Mouse (Mus musculus): ENCODE data around the gene Tecpr2. TPM values are rescaled to one million over a fixed set of nuclear protein-coding genes. Genes with fewer than 3 reads are reported as not detected.

Tecpr2 gene
- polyA plus RNA-seq, 1 experiment from 2014 or later = 5.2 TPM

DNA sequence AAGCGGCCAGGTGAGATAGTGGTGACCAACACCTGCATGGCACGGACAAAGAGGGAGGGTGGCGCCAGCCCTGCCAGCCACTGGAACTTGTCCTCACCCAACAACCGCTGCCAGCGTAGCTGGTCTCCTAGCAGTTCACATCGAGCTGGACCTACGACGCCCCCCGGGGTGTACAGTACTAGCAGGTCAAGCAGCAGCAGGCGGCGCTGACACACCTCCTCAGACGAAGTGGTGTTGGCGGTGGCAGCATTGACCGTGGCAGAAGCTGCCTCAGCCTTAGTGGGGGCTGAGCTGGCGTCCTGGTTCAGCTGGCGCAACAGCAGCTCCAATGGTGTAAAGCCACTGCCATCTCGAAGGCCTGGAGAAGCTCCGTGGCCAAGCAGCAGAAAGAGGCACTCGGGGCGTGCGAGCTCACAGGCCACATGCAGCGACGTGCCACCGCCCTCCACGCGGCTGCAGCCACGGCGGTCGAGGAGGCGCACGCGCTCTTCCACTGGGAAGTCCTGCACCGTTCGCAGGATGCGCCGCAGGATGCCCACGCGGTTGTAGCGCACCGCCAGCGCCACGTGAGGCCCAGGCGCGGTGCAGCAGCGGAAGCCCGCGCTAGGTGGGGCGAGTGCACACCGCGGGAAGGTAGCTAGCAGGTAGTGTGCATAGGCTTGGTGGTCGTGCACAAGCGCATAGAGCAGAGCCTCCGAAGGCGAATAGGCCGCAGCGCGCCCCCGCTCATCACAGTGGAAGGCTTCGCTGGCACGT is 87.7 kb downstream of the Tecpr2 start:
- Histone ChIP-seq H3K4me1 (ENCODE audit: insufficient read depth) (no peaks in the 10 kb centered on the region; the same call in 1 of the 2 replicates), H3K4me2 (peak overlapping the region; percentile 12; the same call in 1 of the 2 replicates), H3K9ac (no peak overlapping the region), H3K9me3 (ENCODE audit: low read depth, low read length) (no peaks in the 10 kb centered on the region), H3K27me3 (ENCODE audit: insufficient read depth, low read length) (no peaks in the 10 kb centered on the region), H3K36me3 (ENCODE audit: insufficient read depth) (peaks cover 35% of the 10 kb centered on the region), H3K27ac (ENCODE audit: low read depth) (no peak overlapping the region), H3K4me3 (ENCODE audit: low read depth, low read length) (no peak overlapping the region)
- no peak for TF ChIP-seq CTCF (IDR thresholded peaks at IDR 0.05; ENCODE audit: low read depth)
- ATAC-seq (ENCODE audit: insufficient read depth) (no peak), DNase-seq (no peak)
- WGBS = 88% methylated on average over 60 of the region's 60 CpGs

DNA sequence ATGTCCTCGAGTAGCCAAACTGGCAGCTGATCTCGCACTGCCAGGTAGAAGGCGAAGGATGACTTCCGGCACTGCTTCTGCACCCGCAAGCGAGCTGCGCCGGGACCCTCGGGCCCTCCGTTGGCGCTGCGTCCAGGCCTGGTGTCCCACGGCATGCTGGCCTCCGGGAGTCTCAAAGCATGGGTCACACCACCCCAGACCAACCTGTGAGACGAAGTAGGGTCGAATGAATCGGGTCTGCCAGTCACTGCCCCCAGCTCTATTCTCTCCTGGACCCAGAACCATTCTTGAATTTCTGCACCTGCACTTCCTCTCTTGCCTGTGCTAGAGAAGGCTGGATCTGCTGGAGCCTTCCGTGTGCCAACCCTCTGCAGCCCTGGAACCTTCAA is 88.3 kb downstream of the Tecpr2 start:
- 94% methylated on average over 18 of the region's 18 CpGs for WGBS
- H3K9me3 ChIP-seq (ENCODE audit: low read depth, low read length) = no peaks in the 10 kb centered on the region
- H3K9ac ChIP-seq = peak overlapping the region; percentile 79; the same call in 1 of the 2 replicates
- H3K4me1 ChIP-seq (ENCODE audit: insufficient read depth) = no peaks in the 10 kb centered on the region; the same call in 1 of the 2 replicates
- no peak for TF ChIP-seq CTCF (IDR thresholded peaks at IDR 0.05; ENCODE audit: low read depth)
- no peak overlapping the region for H3K27ac ChIP-seq (ENCODE audit: low read depth)
- H3K36me3 ChIP-seq (ENCODE audit: insufficient read depth) = peaks cover 35% of the 10 kb centered on the region
- no peak for DNase-seq
- no peaks in the 10 kb centered on the region for H3K27me3 ChIP-seq (ENCODE audit: insufficient read depth, low read length)
- H3K4me2 ChIP-seq = peak overlapping the region; percentile 97
- no peak overlapping the region for H3K4me3 ChIP-seq (ENCODE audit: low read depth, low read length)
- ATAC-seq (ENCODE audit: insufficient read depth) = no peak

DNA sequence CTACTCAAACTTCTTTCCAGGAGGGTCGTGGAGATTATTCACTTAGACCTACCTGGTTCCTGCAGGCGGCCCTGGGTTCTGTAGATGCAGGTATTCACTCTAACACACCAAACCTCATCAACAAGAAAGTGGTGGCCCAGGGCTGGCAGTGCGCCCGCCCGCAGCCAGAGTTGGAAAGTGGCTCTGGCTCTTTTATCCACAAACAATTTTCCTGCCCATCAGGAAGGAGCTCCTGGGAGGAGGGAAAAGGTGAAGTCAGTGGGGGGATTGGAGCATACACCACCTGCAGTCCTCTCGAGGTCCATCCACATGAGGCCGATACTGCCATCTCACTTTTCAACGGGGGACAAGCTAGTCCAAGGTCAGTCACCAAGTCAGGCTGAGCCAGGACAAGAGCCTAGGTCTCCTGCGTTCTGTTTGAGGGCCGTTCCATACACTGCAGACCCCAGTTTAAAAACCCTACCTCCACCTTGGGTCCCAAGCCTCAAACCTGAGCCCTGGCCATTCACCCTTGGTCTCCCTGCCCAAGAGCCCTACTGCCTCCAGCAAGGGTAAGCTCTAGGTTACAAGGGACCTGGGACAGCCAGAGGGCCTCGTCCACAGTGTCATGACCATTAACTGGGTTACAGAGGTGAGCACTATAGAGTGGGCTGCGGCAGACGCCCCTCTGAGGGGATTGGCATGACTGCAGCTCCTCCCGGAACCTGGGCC is 89.0 kb downstream of the Tecpr2 start:
- Histone ChIP-seq H3K9ac (peak overlapping the region; percentile 79), H3K4me3 (ENCODE audit: low read depth, low read length) (peak overlapping the region; percentile 85), H3K27me3 (ENCODE audit: insufficient read depth, low read length) (no peaks in the 10 kb centered on the region), H3K9me3 (ENCODE audit: low read depth, low read length) (no peaks in the 10 kb centered on the region), H3K4me2 (peak overlapping the region; percentile 97), H3K4me1 (ENCODE audit: insufficient read depth) (no peaks in the 10 kb centered on the region; the same call in 1 of the 2 replicates), H3K36me3 (ENCODE audit: insufficient read depth) (peaks cover 32% of the 10 kb centered on the region), H3K27ac (ENCODE audit: low read depth) (peak overlapping the region; percentile 80; the same call in 1 of the 2 replicates)
- no peak for TF ChIP-seq CTCF (IDR thresholded peaks at IDR 0.05; ENCODE audit: low read depth)
- ATAC-seq (ENCODE audit: insufficient read depth) (no peak; the same call in none of the 2 replicates), DNase-seq (no peak)
- 38% methylated on average over 14 of the region's 14 CpGs for WGBS

DNA sequence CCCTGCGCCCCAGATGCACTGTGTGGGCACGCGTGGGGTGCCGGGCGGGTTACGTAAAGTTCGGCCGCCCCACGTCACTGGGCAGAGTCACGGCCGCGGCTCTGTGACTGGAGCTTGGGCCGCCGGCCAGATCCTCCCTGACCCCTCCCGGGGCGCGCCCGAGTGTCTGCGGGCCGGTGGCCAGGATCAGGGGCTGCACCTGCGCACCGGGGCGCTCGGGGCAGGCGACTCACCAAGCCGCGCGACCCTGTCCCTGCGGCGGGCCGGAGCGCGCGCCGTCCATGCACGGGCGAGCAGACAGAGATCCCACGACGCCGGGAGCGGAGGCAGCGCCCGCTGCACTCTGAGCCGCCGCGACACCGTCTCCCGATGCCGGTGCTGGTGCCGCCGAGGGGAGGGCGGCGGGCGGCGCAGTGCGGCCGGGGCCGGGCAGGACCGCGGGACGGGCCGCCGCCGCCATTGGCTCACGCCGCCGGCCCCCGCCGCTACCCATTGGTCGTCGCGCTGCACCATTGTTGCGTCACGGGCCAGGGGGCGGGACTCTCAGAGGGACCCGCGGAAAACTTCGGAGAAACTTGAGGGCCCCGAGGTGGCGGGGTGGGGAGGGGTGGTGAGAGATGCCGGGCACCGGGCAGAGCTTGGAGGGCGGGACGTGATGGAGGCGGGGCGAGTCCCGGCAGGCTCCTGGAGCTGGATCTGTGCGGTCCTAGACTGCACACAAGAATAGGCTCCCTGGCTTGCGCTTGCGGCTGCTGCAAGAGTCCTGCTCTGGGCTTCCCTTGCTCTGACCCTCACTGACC is 89.7 kb downstream of the Tecpr2 start, which contains the start of gene Ankrd9:
Ankrd9 (minus strand) TSS at position 434 of the 800 bp plus-strand sequence.
- no peaks in the 10 kb centered on the region for H3K9me3 ChIP-seq (ENCODE audit: low read depth, low read length)
- TF ChIP-seq CTCF (IDR thresholded peaks at IDR 0.05; ENCODE audit: low read depth) = no peak
- H3K27me3 ChIP-seq (ENCODE audit: insufficient read depth, low read length) = no peaks in the 10 kb centered on the region
- no peaks in the 10 kb centered on the region; the same call in 1 of the 2 replicates for H3K4me1 ChIP-seq (ENCODE audit: insufficient read depth)
- peak within 1 kb of the TSS; percentile 85 for H3K4me3 ChIP-seq (ENCODE audit: low read depth, low read length)
- H3K36me3 ChIP-seq (ENCODE audit: insufficient read depth) = peaks cover 26% of the 10 kb centered on the region
- H3K4me2 ChIP-seq = peak within 1 kb of the TSS; percentile 97
- H3K27ac ChIP-seq (ENCODE audit: low read depth) = peak within 1 kb of the TSS; percentile 80
- ATAC-seq (ENCODE audit: insufficient read depth) = peak; percentile 97
- peak; percentile 98 for DNase-seq
- peak within 1 kb of the TSS; percentile 79 for H3K9ac ChIP-seq
- WGBS = under 1% methylated on average over 56 of the region's 90 CpGs

DNA sequence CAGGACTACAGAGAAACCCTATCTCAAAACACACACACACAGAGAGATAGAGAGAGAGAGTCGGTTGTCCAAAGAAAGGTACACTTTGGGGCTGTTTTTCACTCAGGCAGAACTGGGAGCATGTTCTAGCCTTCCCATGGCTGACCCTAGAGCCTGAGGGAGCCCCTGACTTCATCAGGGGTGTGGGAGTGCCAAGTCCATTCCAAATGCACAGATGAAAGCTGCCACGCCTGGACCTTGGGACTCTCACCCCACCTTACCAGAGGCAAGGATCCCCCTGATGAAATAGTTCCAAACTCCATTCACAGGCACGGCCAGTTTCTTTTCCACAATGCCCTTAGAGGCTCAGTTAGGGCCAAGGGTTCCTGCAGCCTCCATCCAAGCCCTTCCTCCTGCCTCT is 90.7 kb downstream of the Tecpr2 start:
- no peak for DNase-seq
- H3K4me3 ChIP-seq (ENCODE audit: low read depth, low read length) = no peak overlapping the region
- H3K27ac ChIP-seq (ENCODE audit: low read depth) = no peak overlapping the region
- H3K4me1 ChIP-seq (ENCODE audit: insufficient read depth) = peaks cover 9% of the 10 kb centered on the region
- H3K27me3 ChIP-seq (ENCODE audit: insufficient read depth, low read length) = no peaks in the 10 kb centered on the region
- H3K9me3 ChIP-seq (ENCODE audit: low read depth, low read length) = no peaks in the 10 kb centered on the region
- no peak for ATAC-seq (ENCODE audit: insufficient read depth)
- peaks cover 23% of the 10 kb centered on the region for H3K36me3 ChIP-seq (ENCODE audit: insufficient read depth)
- no peak overlapping the region for H3K9ac ChIP-seq
- 81% methylated on average over 3 of the region's 3 CpGs for WGBS
- H3K4me2 ChIP-seq = no peak overlapping the region
- TF ChIP-seq CTCF (IDR thresholded peaks at IDR 0.05; ENCODE audit: low read depth) = no peak

DNA sequence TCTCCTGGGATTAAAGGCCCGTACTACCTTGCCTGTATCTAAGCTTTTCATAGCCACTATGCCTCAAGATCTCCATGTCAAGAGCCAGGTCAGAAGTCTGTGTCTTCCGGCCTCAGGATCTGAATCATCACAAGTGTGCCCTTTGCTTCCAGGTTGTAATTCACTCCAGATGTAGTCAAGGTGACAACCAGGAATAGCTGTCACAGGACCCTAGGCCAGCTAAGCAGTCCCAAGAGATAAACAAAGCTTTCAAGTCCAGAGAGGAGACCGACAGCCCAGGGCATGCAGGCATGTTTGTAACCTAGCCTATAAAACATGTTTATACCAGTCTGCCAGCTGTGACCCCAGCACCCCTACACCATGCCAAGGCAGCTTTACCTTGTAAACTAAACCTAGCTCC is 92.7 kb downstream of the Tecpr2 start:
- H3K27ac ChIP-seq (ENCODE audit: low read depth) = no peak overlapping the region
- no peaks in the 10 kb centered on the region for H3K27me3 ChIP-seq (ENCODE audit: insufficient read depth, low read length)
- peaks cover 11% of the 10 kb centered on the region for H3K4me1 ChIP-seq (ENCODE audit: insufficient read depth)
- TF ChIP-seq CTCF (IDR thresholded peaks at IDR 0.05; ENCODE audit: low read depth) = no peak
- no peak overlapping the region for H3K9ac ChIP-seq
- H3K4me2 ChIP-seq = no peak overlapping the region
- no peak overlapping the region for H3K4me3 ChIP-seq (ENCODE audit: low read depth, low read length)
- peaks cover 8% of the 10 kb centered on the region for H3K36me3 ChIP-seq (ENCODE audit: insufficient read depth)
- H3K9me3 ChIP-seq (ENCODE audit: low read depth, low read length) = no peaks in the 10 kb centered on the region
- WGBS = 74% methylated on average over 3 of the region's 3 CpGs
- DNase-seq (no peak), ATAC-seq (ENCODE audit: insufficient read depth) (no peak)
